In genomic region chr13:43297526-43297925, GRCm38 (mm10) we compare ENCODE assay signal across 19 mouse cellular contexts. TPM values are rescaled to one million over a fixed set of nuclear protein-coding genes. Genes with fewer than 3 reads are reported as not detected.
DNase-seq lines count a peak whose midpoint lies in the region; ATAC-seq lines count a peak whose summit lies in the region.
"Had no signal": no experiment of that assay in that cellular context is flagged by ENCODE, and none has a peak within 500 bp of the region (broad histone marks: within the 10 kb centered on the region; RNA-seq: fewer than 3 reads in every experiment).

No protein-coding gene starts in this region.

- H3K9ac ChIP-seq in heart, embryonic 13.5 days = 0 out of 2 replicates have a peak overlapping the region, but pooled peaks have one; percentile 10
- H3K9ac ChIP-seq: forebrain, embryonic 12.5 days; hindbrain, embryonic 14.5 days; limb, embryonic 12.5 days; liver, embryonic 13.5 days; lung, embryonic 15.5 days had no signal

- H3K27me3 ChIP-seq in heart, embryonic 13.5 days (replicated peaks) = peaks cover 15% of the 10 kb centered on the region
- peaks cover 26% of the 10 kb centered on the region for H3K27me3 ChIP-seq in heart, embryonic 10.5 days (ENCODE audit: insufficient read depth, poor library complexity, severe bottlenecking)

- no peaks in the 10 kb centered on the region for H3K9me3 ChIP-seq in heart, embryonic 13.5 days
- no peaks in the 10 kb centered on the region for H3K9me3 ChIP-seq in heart, embryonic 10.5 days
- H3K9me3 ChIP-seq: forebrain, embryonic 12.5 days; liver, embryonic 13.5 days; lung, embryonic 15.5 days had no signal

- no peak for ATAC-seq in heart, embryonic 13.5 days (ENCODE audit: extremely low read depth, insufficient number of reproducible peaks, low FRiP score, low TSS enrichment)
- ATAC-seq: intestine, postnatal 0 days had no signal

- H3K4me1 ChIP-seq in heart, embryonic 13.5 days = peaks cover 55% of the 10 kb centered on the region
- peaks cover 45% of the 10 kb centered on the region for H3K4me1 ChIP-seq in heart, embryonic 10.5 days

- WGBS in heart, embryonic 13.5 days = 76% methylated on average over 5 of the region's 5 CpGs
- 87% methylated on average over 5 of the region's 5 CpGs for WGBS in heart, embryonic 10.5 days

- no peak overlapping the region for H3K4me3 ChIP-seq in heart, embryonic 13.5 days
- H3K4me3 ChIP-seq in heart, embryonic 10.5 days = no peak overlapping the region
- H3K4me3 ChIP-seq: forebrain, embryonic 12.5 days; limb, embryonic 12.5 days; liver, embryonic 13.5 days; lung, embryonic 15.5 days had no signal

- H3K4me2 ChIP-seq in heart, embryonic 13.5 days = no peak overlapping the region
- H3K4me2 ChIP-seq: forebrain, embryonic 12.5 days; hindbrain, embryonic 14.5 days; limb, embryonic 12.5 days; liver, embryonic 13.5 days; lung, embryonic 15.5 days had no signal

- peaks cover 8% of the 10 kb centered on the region; the same call in 1 of the 2 replicates for H3K36me3 ChIP-seq in heart, embryonic 13.5 days
- H3K36me3 ChIP-seq in heart, embryonic 10.5 days = peaks cover 7% of the 10 kb centered on the region
- H3K36me3 ChIP-seq: forebrain, embryonic 12.5 days; limb, embryonic 12.5 days; liver, embryonic 13.5 days; lung, embryonic 15.5 days had no signal

- no peak for DNase-seq in heart, embryonic 10.5 days (ENCODE audit: low spot score)
- peak; percentile 43 for DNase-seq in 416B (ENCODE audit: low read depth)
- DNase-seq in brain, adult 2 months (ENCODE audit: low read depth, low spot score) = peak; percentile 90
- DNase-seq in cerebellum, postnatal 14 days = peak; percentile 55 to 68
- DNase-seq in thymus, postnatal 10 days (ENCODE audit: low spot score in 2 of 2) = no peak
- DNase-seq in urinary bladder, postnatal 10 days (ENCODE audit: low spot score) = no peak
- DNase-seq: adrenal gland, postnatal 10 days; gastrocnemius, postnatal 36 days; liver, embryonic 13.5 days; midbrain, embryonic 14.5 days; thymus, postnatal 4 days had no signal

- peak overlapping the region; percentile 20; the same call in 1 of the 2 replicates for H3K27ac ChIP-seq in heart, embryonic 13.5 days (replicated peaks)
- H3K27ac ChIP-seq in heart, embryonic 10.5 days = no peak overlapping the region
- H3K27ac ChIP-seq: forebrain, embryonic 12.5 days; hindbrain, embryonic 14.5 days; kidney, postnatal 0 days; limb, embryonic 12.5 days; liver, embryonic 13.5 days; lung, embryonic 15.5 days; macrophage had no signal

RNA-seq across cellular contexts. Expression of gene Gfod1, which starts 6.4 kb away (rescaled TPM):
- 0.51 and 0.83 TPM in 2 replicates for polyA plus RNA-seq in heart, embryonic 13.5 days (2015; fragmentation: Nextera tagmentation; extraction: Ambion mirVana)
- 0.88 and 0.99 TPM in 2 replicates for polyA plus RNA-seq in heart, embryonic 10.5 days (2016; fragmentation: Nextera tagmentation; extraction: Ambion mirVana)

Comparison
In these comparisons a context has a peak if more than half of its experiments do, and no peak if none do; other contexts are left out.
1. DNase-seq: peak in 416B (single experiment), brain, adult 2 months (single experiment) and cerebellum, postnatal 14 days (2 of 2); none in heart, embryonic 10.5 days (single experiment), thymus, postnatal 10 days (0 of 2) and urinary bladder, postnatal 10 days (single experiment).